Mouse (Mus musculus) kidney, embryonic 15.5 days (tissue): ENCODE data around the gene Myl6b. TPM values are rescaled to one million over a fixed set of nuclear protein-coding genes. Genes with fewer than 3 reads are reported as not detected.
A peak's percentile ranks its signal among the peaks of the same experiment; 100 is the strongest.

Source experiments
- ATAC-seq: fragments of 200-750 bp; cut with Nextera tagmentation; replicated peaks from 2 replicates; pipeline ENCODE4 v1.8.0; 2017; ENCODE audit warnings: moderate TSS enrichment; ENCODE audit not compliant: low FRiP score
- H3K27ac ChIP-seq: fragments of 300-500 bp; sonication (generic); 2 replicates; pipeline ENCODE4 v1.5.1; 2015; ENCODE audit warnings: mild to moderate bottlenecking, inconsistent platforms
- H3K27me3 ChIP-seq: fragments of 300-500 bp; sonication (generic); 2 replicates; pipeline ENCODE4 v1.6.1; 2015; ENCODE audit warnings: inconsistent platforms
- H3K36me3 ChIP-seq: fragments of 300-500 bp; sonication (generic); 2 replicates; pipeline ENCODE4 v1.6.1; 2015; ENCODE audit warnings: inconsistent platforms
- H3K4me1 ChIP-seq: fragments of 300-500 bp; sonication (generic); 2 replicates; pipeline ENCODE4 v1.6.1; 2015; ENCODE audit warnings: inconsistent platforms
- H3K4me2 ChIP-seq: fragments of 300-500 bp; sonication (generic); 2 replicates; pipeline ENCODE4 v1.6.1; 2015; ENCODE audit warnings: moderate library complexity, mild to moderate bottlenecking, inconsistent platforms
- H3K4me3 ChIP-seq: fragments of 300-500 bp; sonication (generic); replicated peaks from 2 replicates; pipeline ENCODE4 v1.5.1; 2015; ENCODE audit warnings: mild to moderate bottlenecking, inconsistent platforms
- H3K9ac ChIP-seq: fragments of 300-500 bp; sonication (generic); 2 replicates; pipeline ENCODE4 v1.6.1; 2015; ENCODE audit warnings: mild to moderate bottlenecking, inconsistent platforms
- H3K9me3 ChIP-seq: fragments of 300-500 bp; sonication (generic); replicated peaks from 2 replicates; pipeline ENCODE4 v1.6.1; 2016; ENCODE audit warnings: inconsistent platforms
- WGBS: fragments of 180-500 bp; shearing (Covaris S2); methylation state at CpG from one replicate; pipeline ENCODE4 v1.1.7; 2015; ENCODE audit warnings: mixed read lengths; 5-methylcytosine and 5-hydroxymethylcytosine counted together
- polyA plus RNA-seq: library from polyadenylated mRNA; unstranded; fragments of >200 nt; fragmentation: Nextera tagmentation; extraction: Ambion mirVana; gene quantifications from 2 replicates; pipeline ENCODE4 v1.2.1, GENCODE M21; 2015

Myl6b gene
- polyA plus RNA-seq, 1 experiment from 2014 or later, result 4.2 TPM

DNA sequence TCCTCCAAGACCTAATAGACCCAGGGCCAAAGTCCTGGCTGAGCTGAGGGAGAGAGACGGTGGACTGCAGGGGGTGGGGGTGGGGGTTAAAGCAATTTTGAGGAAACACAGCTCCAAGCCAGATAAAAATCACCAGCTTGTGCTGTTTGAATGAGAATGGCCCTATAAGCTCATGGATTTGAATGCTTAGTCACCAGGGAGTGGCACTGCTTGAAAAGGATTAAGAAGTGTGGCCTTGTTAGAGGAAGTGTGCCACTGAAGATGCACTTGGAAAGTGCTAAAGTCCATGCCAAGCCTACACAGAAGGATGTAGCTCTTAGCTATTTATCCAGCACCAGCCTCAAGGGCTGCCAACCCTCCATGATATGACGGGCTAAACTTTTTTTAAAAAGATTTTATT is 36.7 kb upstream of the Myl6b start:
- H3K4me2 ChIP-seq, result no peak overlapping the region
- H3K27me3 ChIP-seq, result no peaks in the 10 kb centered on the region
- no peak overlapping the region for H3K9ac ChIP-seq
- H3K27ac ChIP-seq, result no peak overlapping the region
- H3K36me3 ChIP-seq, result no peaks in the 10 kb centered on the region
- peaks cover 11% of the 10 kb centered on the region for H3K4me1 ChIP-seq
- no peaks in the 10 kb centered on the region for H3K9me3 ChIP-seq
- no peak for ATAC-seq
- H3K4me3 ChIP-seq, result no peak overlapping the region
- WGBS, result 75% methylated on average over 2 of the region's 2 CpGs

DNA sequence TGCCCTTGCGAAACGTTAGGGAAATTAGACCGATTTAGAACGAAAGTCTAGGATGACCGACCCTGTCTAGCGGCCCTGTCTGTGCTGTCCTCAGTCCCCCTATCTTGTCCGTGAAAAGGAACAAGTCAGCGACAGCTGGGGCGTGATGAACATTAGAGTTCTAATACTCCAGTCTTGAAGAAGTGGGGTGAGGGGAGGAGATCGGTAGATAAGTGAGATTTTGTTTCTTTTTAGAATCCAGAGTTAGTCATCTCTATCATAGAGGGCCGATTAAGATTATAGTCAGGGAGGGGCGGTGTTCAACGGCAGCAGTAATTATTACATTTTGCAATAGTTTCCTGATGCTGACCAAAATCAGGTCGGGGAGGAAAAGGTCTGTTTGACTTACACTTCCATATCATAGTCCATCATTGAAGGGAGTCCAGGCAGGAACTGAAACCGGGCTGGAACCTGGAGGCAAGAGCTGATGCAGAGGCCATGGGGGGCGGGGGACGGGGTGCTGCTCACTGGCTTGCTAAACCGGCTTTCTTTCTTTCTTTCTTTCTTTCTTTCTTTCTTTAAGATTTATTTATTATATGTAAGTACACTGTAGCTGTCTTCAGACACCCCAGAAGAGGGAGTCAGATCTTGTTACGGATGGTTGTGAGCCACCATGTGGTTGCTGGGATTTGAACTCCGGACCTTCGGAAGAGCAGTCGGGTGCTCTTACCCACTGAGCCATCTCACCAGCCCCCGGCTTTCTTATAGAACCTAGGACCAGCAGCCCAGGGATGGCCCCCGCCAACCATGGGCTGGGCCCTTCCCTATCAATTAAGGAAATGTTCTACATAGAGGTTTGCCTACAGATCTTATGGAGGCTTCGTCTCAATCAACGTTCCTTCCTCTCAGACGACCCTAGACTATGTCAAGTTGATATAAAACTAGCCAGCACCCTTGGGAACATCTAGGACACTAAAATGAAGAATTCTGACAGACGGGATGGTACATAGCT is 28.2 kb upstream of the Myl6b start:
- Histone ChIP-seq H3K4me3 (peak overlapping the region; percentile 90), H3K9me3 (no peaks in the 10 kb centered on the region), H3K9ac (peak overlapping the region; percentile 38), H3K4me1 (peaks cover 18% of the 10 kb centered on the region), H3K4me2 (peak overlapping the region; percentile 100), H3K36me3 (peaks cover 7% of the 10 kb centered on the region; the same call in 1 of the 2 replicates), H3K27me3 (peaks cover 17% of the 10 kb centered on the region), H3K27ac (peak overlapping the region; percentile 85)
- no peak for ATAC-seq
- WGBS, result 26% methylated on average over 28 of the region's 28 CpGs

DNA sequence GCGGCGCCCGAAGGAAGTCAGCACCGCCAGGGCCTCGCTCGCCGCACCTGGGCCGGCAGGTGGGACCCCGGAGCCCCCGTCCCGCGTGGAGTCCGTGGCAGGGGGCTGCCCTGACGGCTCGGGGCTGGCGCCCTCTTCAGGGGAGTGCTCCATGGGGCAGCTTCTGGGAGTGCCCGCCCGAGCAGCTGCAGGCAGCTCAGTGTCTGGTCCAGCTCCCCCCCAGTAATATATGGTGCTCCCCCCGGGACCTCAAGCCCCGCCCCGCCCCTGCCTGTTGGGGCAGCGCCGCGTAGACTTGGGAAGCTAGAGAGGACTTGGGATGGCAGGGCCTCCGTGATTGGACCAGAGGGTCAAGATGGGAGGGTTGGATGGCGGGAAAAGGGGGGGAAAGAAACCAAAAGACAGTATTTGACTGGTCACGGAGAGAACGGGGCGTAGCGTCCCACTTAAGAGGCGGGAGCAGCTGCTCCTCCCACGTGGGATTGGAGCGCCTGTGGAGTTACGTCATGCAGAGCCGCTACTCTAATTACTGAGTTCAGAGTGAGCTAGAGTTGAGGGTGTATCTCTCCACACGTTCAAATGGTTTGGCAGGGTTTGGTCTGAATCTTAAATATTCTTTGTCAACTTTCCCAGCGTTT is 27.3 kb upstream of the Myl6b start, which contains the start of gene Esyt1:
TSS of gene Esyt1 (minus strand) at position 201 of the 638 bp plus-strand sequence.
- Histone ChIP-seq H3K27ac (peak within 1 kb of the TSS; percentile 85), H3K9ac (peak within 1 kb of the TSS; percentile 77), H3K27me3 (peaks cover 17% of the 10 kb centered on the region), H3K36me3 (peaks cover 13% of the 10 kb centered on the region), H3K4me1 (peaks cover 18% of the 10 kb centered on the region), H3K4me3 (peak within 1 kb of the TSS; percentile 90), H3K4me2 (peak within 1 kb of the TSS; percentile 100), H3K9me3 (no peaks in the 10 kb centered on the region)
- peak; percentile 98 for ATAC-seq
- under 1% methylated on average over 37 of the region's 37 CpGs for WGBS

DNA sequence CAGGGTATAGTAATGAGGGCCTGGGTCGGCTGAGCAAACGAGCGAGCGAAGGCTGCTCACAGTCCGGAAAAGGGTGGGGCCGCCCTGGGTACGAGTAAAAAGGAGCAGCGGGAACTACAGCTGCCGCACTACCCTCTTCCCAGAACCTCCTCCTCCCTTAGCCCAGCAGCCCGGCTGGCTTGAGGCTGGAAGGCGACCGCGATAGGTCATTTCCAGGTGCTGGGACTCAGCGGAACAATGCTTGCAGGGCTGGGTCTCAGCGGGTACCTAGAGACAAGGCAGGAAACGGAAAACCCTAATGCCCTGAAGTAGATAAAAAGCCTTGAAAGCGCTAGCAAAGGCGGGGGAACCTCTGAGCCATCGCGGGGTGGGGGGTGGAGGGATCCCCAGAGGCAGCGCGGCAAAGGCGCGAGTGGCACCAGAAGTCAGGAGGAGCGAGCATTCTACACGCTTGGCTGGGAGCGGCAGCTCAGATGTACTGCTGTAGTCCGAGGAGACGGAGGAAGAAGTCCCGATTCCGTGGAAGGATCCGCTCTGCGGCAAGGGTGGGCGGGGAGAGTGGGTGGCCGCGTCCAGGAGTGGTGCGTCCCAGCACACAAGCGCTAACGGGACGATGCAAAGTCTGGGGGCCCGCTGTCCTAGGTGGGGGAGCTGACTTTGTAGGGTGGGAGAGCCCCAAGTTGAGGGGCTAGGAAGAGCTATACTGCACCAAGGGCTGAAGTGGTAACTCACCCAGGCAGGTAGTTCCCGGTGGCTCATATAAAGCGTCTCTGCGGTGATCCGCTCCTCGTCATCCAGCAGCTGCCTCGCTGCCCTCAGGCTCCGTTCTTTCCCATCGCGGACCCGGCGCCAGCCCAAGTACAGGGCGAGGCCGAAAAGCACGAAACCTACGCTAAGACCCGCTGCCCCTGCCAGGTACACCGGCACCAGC is 26.5 kb upstream of the Myl6b start:
- Histone ChIP-seq H3K4me3 (peak overlapping the region; percentile 90), H3K9me3 (no peaks in the 10 kb centered on the region), H3K9ac (peak overlapping the region; percentile 77), H3K4me1 (peaks cover 18% of the 10 kb centered on the region), H3K27me3 (peaks cover 17% of the 10 kb centered on the region), H3K27ac (peak overlapping the region; percentile 85), H3K36me3 (peaks cover 20% of the 10 kb centered on the region), H3K4me2 (peak overlapping the region; percentile 100)
- peak; percentile 49 for ATAC-seq
- WGBS, result under 1% methylated on average over 58 of the region's 58 CpGs

DNA sequence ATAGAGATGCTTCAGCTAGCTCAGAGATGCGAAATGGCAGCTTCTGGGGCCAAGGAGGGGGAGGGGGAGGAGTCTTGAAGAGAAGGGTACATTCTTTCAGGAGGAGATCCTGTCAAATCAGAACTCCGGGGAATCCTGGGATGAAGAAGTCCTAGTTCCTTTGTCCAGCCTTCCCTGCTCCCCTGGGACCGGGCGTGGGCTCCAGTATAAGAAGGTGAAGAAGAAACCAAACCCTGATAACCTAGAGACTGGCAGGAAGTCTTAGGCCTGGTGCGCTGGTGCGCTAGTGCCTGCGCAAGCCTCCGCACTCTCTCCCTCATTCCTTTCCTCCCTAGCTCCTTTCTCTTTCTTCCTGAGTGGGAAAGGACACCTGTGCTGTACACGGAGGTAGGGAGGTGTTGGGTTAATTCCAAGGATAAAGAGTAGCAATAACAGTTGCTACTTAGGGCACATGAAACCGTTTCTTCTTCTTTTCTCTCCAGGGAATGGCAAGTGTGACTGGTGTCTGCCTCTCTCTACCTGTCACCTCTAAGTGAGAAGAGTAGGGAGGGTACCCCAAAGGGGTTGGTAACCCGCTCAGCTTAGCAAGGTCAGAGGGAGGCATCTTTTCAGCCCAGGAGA is 25.7 kb upstream of the Myl6b start:
- Histone ChIP-seq H3K4me3 (peak overlapping the region; percentile 90), H3K9me3 (no peaks in the 10 kb centered on the region), H3K4me2 (peak overlapping the region; percentile 100), H3K4me1 (peaks cover 18% of the 10 kb centered on the region), H3K27me3 (peaks cover 17% of the 10 kb centered on the region), H3K36me3 (peaks cover 27% of the 10 kb centered on the region), H3K9ac (peak overlapping the region; percentile 77), H3K27ac (no peak overlapping the region)
- 19% methylated on average over 11 of the region's 11 CpGs for WGBS
- ATAC-seq, result no peak

DNA sequence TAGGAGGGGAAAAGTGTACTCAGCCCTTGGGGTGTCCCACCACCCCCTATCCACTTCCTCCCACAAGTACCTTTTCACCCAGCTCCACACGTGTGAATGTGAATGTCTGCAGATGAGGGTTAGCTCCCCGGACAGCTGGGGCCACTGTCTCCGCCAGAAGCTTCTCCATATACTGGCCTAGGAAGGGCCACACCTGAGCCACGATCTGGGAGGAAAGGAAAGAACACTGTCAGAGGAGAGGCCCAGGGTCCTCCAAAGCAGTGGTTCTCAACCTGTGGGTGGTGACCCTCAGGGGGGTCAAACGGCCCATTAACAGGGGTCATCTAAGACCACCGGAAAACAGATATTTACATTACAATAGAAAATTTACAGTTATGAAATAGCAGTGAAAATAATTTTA is 23.9 kb upstream of the Myl6b start:
- no peak overlapping the region for H3K27ac ChIP-seq
- 73% methylated on average over 6 of the region's 6 CpGs for WGBS
- peaks cover 12% of the 10 kb centered on the region for H3K27me3 ChIP-seq
- no peak overlapping the region for H3K9ac ChIP-seq
- H3K36me3 ChIP-seq, result peaks cover 34% of the 10 kb centered on the region
- H3K4me2 ChIP-seq, result no peak overlapping the region
- H3K4me3 ChIP-seq, result no peak overlapping the region
- no peaks in the 10 kb centered on the region for H3K9me3 ChIP-seq
- peaks cover 27% of the 10 kb centered on the region for H3K4me1 ChIP-seq
- no peak for ATAC-seq

DNA sequence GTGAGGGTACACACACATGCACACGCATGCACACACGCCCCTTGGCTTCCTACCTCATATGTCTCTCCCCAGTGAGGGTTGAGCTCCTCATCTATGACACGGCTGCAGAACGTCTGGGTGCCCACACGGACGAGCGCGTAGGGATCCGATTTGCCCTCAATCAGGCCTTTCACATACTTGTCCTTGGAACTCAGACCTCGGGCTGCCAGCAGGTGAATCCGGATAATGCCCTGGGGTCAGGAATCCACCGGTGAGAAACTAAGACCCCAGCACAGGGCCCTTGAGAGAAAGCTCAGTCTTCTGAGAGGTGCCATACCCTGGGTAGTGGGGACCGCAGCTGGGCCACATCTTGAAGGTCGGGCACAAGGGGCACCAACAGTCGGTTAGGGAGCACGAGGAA is 22.1 kb upstream of the Myl6b start:
- WGBS, result 89% methylated on average over 16 of the region's 16 CpGs
- H3K36me3 ChIP-seq, result peaks cover 35% of the 10 kb centered on the region
- no peaks in the 10 kb centered on the region for H3K9me3 ChIP-seq
- no peak overlapping the region for H3K9ac ChIP-seq
- H3K27ac ChIP-seq, result no peak overlapping the region
- no peak for ATAC-seq
- H3K27me3 ChIP-seq, result peaks cover 25% of the 10 kb centered on the region
- no peak overlapping the region for H3K4me2 ChIP-seq
- no peak overlapping the region for H3K4me3 ChIP-seq
- H3K4me1 ChIP-seq, result peaks cover 35% of the 10 kb centered on the region

DNA sequence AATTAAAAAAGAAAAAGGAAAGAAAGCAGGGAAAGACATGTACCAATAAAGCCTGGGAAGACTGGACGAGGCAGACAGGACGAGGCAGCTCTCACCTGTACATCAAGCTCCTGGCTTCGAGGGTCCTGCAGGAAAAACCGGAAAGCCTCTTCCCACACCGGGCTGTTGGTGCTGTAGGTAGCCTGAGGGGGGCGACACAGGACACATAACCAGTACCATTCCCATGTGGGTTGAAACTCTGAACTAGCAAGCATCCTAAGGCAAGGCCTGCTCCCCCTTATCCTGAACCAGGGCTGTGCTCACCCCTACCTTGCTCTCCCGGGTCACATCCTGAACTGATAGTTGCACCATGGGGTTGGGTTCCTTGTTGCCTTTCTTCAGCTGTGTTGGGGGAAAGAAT is 20.3 kb upstream of the Myl6b start:
- H3K9me3 ChIP-seq, result no peaks in the 10 kb centered on the region
- peaks cover 23% of the 10 kb centered on the region for H3K27me3 ChIP-seq
- H3K4me3 ChIP-seq, result no peak overlapping the region
- peaks cover 43% of the 10 kb centered on the region for H3K36me3 ChIP-seq
- WGBS, result 80% methylated on average over 7 of the region's 7 CpGs
- no peak for ATAC-seq
- H3K27ac ChIP-seq, result no peak overlapping the region
- no peak overlapping the region for H3K4me2 ChIP-seq
- no peak overlapping the region for H3K9ac ChIP-seq
- H3K4me1 ChIP-seq, result peaks cover 24% of the 10 kb centered on the region

DNA sequence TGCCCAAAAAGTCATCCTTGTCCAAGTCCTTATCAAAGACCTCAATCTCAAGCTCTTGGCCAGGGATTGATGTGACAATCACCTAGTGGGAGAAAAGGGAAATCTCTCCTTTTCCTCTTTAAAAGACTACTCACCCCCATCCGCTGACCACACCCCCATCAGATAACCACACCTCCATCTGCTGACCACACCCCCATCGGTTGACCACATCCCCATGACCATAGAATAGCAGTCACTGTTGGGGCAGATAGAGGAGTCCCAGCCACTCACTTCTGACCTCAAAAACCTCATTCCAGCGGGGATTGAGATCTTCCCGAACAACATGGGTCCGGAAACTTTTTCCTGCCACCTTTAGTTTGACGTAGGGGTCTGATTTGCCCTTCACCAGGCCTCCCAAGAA is 18.2 kb upstream of the Myl6b start:
- ATAC-seq, result no peak
- H3K4me2 ChIP-seq, result no peak overlapping the region; the same call in 1 of the 2 replicates
- WGBS, result 31% methylated on average over 6 of the region's 6 CpGs
- H3K4me1 ChIP-seq, result peaks cover 23% of the 10 kb centered on the region
- H3K9me3 ChIP-seq, result no peaks in the 10 kb centered on the region
- no peak overlapping the region for H3K4me3 ChIP-seq
- H3K36me3 ChIP-seq, result peaks cover 49% of the 10 kb centered on the region
- no peak overlapping the region for H3K9ac ChIP-seq
- H3K27ac ChIP-seq, result no peak overlapping the region
- H3K27me3 ChIP-seq, result peaks cover 15% of the 10 kb centered on the region

DNA sequence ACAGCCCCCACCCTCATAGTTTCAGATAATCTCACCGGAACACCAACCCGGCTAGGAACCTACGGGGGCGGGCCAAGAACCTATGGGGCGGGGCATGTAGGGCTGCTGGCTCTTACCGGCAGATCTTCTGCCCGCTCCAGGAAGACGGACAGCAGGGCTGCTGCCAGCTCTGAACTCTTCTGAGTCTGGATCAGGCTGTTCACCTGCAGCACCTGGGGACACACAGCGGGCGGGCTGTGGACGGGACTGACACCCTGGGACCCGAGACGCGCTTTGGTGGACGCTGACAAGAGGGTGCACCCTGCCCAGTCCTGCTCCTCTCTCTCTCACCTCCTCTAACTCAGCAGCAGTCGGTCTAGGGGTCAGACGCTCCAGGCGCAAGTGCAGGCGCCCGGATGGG is 17.5 kb upstream of the Myl6b start:
- Histone ChIP-seq H3K4me2 (peak overlapping the region; percentile 48), H3K27ac (no peak overlapping the region), H3K9ac (no peak overlapping the region), H3K27me3 (peaks cover 15% of the 10 kb centered on the region), H3K4me1 (peaks cover 23% of the 10 kb centered on the region), H3K9me3 (no peaks in the 10 kb centered on the region), H3K4me3 (0 out of 2 replicates have a peak overlapping the region, but pooled peaks have one; percentile 6), H3K36me3 (peaks cover 51% of the 10 kb centered on the region)
- peak; percentile 34; the same call in 1 of the 2 replicates for ATAC-seq
- WGBS, result 21% methylated on average over 20 of the region's 20 CpGs

DNA sequence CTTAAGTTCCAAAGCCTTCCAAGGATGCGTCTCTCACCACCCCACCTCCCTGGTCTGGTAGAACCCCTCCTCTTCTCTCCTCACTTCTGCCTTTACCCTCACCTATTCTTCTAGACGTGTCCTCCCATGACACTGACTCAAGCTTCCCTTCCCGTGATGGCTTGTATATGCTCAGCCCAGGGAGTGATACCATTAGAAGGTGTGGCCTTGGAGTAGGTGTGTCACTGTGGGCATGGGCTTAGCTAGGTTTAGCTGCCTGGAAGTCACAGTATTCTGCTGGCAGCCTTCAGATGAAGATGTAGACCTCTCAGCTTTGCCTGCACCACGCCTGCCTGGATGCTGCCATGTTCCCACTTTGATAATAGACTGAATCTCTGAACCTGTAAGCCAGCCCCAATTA is 16.6 kb upstream of the Myl6b start:
- Histone ChIP-seq H3K4me2 (no peak overlapping the region), H3K9ac (no peak overlapping the region), H3K4me1 (peaks cover 23% of the 10 kb centered on the region), H3K4me3 (no peak overlapping the region), H3K36me3 (peaks cover 45% of the 10 kb centered on the region), H3K9me3 (no peaks in the 10 kb centered on the region), H3K27me3 (peaks cover 15% of the 10 kb centered on the region), H3K27ac (no peak overlapping the region)
- ATAC-seq, result no peak
- WGBS, result 93% methylated on average over 4 of the region's 4 CpGs
